Mouse (Mus musculus) cerebellum, postnatal 14 days (tissue): ENCODE measurements at regions not wholly inside any gene's neighbourhood (a gene's known extent, or its start where the extent isn't known, plus 50 kb on each side); places are given as distances from the start of the nearest gene placed in this dataset.
"Not testable (repeated sequence)": the region's sequence is repeated elsewhere in the genome, so short reads cannot be mapped to it uniquely, and the experiment has no call there.

Experiments used
- DNase-seq, 2 experiments: peaks; one replicate each; pipeline ENCODE4 v3.0.0; 2021; ENCODE audit warnings: mixed read lengths in 2 of 2

DNA sequence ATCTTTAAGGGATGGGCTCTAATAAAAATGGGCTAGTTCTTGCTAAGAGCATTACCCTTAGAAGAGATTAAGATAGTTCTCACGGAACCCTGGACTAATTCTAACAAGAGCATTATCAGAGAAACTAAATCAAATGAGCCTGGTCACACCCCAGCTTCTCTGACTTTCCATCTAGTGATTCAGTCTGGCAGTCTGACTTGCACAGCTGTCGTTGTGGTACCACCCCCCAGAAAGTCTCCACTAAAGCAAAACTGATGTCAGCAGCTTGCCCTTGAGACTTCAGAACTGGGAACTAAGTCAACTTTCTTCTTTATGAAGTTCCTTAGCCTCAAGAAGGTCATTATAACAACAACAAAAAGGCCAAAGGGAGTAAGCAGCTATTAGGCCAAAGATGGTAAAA lies 126.5 kb upstream of the Max start:
- DNase-seq: no peak

DNA sequence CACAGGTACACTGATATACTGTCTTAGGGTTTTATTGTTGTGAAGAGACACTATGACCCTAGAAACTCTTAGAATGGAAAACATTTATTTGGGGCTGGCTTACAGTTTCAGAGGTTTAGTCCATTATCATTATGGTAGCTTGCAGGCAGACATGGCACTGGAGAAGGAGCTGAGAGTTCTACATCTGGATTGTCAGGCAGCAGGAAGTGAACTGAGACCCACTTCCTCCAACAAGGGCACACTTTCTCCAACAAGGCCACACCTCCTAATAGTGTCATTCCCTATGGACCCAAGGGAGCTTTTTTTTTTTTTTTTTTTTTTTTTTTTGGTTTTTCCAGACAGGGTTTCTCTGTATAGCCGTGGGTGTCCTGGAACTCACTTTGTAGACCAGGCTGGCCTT lies 124.9 kb upstream of the Max start:
- not testable (repeated sequence) for DNase-seq

DNA sequence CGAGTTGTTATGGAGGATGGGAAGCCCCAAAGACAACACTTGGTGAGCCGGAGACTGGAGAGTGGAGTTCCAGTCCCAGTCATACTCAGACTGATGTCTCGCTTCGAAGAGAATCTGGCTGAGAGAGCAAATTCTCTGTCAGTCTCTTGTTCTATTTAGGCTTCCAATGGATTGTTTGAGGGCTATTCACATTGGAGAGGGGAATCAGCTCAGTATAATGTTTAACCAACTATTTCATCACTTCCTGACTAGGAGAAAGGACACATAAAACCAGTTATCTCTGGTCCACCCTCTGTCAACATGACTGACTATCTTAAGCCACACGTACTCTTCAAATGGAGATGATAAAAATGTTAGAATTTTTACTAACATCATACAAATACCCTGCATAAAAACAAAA lies 123.9 kb upstream of the Max start:
- no peak for DNase-seq

DNA sequence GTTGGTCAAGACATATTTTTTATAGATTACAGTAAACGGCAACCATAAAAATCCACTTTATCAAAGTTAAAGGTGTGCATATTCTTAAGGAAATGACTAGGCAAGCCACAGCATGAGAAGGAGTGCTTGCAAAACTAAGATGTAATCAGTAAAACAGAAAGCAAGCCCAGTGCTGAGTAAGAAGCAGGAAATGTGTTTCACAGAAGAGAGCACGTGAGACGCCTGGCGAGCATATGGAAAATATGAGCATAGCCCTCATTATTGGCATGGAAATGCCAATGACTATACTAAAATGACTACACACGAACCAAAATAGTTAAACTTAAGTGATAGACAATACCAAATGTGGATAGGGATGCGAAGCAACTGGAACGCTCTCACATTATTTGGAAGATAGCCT lies 123.2 kb upstream of the Max start:
- DNase-seq: no peak

DNA sequence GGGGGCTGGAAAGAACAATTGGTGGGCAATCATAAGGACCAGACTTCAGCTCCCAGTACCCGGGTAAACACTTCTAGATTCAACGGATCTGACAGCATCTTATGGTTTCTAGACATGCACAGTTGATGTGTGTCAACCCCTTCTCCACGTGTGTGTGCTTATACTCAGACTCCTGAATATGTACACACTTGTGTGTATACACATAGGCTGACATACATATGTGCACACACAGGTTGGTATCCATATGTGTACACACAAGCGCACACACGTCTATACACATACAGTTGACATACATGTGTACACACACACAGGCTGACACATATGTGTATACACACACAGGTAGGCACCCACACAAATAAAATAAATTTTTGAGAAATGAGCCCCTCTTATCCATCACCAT lies 122.7 kb upstream of the Max start:
- DNase-seq: no peak

DNA sequence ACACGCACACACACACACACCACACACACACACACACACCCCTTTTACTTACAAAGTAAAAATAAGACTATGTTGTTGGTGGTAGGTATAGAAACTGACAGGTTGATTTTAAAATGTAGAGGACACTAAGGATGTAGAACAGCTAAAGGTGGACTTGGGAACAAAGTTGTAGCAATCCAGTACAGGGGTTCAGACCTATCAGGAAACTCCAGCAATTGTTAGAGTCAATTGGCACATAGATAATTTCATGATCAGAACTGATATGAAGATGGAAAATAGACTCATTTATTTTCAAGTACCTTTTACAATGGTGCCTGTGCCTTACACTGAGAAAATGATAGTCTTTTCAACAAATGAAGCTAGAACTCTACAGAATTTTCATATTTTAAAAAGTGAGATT lies 122.3 kb upstream of the Max start:
- DNase-seq: no peak

DNA sequence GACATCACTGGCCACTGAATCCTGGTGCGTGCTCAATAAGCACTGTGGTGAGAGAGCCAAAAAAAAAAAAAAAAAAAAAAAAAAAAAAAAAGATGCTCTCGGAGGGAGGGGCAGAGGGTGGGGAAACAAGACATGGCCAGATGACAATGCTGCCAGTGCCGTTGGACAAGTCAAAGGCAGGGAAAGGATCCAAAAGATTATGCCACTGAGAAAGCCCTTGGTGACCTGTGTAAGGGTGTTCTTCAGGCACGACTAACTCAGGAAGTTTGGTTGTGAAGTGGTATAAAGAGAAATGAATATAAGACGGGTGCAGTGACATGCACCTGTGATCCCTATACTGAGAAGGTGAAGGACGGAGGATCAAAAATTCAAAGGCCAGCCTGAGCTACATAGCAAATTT lies 121.8 kb upstream of the Max start:
- no peak for DNase-seq

DNA sequence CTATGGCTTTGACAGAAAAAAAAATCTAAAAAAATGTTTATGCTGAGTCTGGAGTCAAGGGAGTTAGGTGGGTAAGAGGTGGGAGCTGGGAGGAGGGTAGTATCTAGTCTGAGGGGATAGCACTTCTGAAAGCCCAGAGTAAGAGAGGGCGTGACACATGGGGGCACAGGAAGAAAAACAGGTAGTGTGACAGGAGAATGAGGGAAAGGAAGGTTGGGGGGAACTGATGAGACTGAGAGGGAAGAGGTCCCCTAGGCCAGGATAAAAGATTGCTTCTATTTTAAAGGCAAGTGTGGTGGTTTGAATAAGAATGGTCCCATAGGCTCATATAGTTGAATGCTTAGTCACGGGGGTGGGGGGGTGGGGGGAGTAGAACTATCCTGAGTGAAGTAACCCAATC lies 119.8 kb upstream of the Max start:
- no peak for DNase-seq

DNA sequence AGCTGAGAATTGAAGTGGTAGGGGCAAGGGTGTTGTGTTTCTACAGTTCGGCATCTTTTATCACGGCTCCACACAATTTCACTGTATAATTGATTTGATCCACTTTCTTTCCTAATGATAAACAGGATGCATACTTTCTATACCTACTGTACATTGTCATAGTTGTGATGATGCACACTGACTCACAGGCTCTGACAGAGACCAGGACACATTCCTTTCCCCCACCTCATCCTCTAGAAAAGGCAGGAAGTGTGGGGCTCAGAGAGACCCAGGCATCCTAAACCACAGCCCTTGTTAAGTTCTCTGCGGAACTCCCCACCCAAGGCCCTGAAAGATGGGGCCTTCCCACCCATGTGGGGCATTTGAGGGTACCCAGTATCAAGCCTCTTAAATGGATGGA lies 117.5 kb upstream of the Max start:
- DNase-seq: no peak

DNA sequence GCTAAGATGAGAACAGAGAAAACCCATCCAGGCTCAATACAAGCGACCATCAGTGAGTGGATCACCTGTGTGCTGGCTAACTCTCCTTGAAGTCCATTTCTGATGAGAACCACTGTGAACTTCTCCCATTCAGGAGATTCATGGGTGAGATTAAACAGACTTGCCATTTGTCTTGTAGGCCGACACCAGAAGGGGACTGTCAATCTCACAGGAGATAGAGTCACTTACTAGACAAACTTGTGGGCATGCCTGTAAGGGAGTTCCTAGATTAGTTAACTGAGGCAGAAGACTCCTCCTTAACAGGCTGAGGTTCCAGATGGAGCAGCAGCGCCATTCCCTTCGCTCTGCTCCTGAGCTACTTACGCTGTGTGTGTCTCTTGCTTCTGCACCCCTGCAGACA lies 114.7 kb upstream of the Max start:
- no peak for DNase-seq

DNA sequence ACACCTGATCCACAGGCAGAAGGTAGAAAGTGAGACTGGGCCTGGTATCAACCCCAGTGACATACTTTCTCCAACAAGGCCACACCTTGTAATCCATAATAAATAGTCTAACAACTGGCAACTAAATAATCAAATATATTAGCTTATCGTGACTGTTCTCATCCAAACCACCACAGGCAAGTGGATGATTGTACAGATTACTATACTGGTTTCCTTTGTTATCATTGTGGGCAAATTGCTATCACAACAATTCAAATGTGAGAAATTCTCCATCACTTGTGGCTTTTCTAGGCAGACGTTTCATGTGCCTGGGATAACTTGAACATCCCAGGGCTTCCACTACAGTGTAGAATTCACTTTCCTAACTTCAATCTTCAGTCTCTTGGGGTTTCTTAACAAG lies 112.6 kb upstream of the Max start:
- DNase-seq: no peak

DNA sequence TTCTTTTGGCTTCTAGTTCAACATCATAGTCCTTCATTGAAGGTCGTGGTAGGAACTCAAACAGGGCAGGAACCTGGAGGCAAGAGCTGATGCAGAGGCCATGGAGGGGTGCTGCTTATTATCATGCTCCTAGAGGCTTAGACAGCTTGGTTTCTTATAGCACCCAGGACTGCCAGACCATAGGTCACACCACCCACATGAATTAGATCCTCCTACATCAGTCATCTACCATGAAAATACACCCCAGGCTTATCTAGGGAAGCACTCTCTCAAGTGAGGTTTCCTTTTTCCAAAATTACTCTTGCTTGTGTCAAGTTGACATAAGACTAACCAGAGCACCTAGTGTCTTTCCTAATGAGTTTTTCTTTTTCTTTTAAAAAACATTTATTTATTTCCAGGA lies 109.7 kb upstream of the Max start:
- DNase-seq: no peak

DNA sequence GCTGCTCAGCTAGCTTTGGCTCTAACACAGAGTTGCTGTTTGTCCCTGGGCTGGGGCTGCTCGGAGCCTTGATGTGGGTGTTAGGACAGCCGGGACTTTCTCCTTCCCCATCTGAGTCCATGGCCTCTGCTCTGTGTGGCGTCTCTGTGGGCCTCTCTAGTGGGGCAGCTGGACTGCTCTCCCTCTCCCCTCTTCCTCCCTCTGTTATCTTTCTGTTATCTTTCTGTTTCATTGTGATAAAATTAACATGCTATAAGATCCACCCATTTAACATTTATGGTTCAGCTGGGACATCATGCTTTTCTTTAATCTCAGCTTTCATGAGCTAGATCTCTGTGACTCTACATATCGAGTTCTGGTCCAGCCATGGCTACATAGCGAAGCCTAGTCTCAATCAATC lies 105.9 kb upstream of the Max start:
- DNase-seq: no peak

DNA sequence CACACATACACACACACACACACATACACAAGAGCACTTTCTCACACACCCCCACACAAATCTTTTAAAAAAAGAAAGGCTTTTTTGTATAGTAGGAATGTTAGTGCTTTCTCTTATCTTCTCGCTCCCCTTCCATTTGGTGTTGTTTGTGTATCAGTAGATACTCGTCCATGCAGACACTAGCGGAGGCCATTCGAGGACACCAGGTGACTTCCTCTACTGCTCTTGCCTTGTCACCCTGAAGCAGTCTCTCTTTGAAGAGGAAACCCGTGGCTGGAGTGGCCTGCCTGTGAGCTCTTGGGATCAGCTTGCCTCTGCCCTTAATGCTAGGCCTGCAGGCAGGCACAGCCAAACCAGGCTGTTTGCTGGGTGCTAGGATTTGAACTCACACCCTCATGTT lies 105.1 kb upstream of the Max start:
- DNase-seq: no peak

DNA sequence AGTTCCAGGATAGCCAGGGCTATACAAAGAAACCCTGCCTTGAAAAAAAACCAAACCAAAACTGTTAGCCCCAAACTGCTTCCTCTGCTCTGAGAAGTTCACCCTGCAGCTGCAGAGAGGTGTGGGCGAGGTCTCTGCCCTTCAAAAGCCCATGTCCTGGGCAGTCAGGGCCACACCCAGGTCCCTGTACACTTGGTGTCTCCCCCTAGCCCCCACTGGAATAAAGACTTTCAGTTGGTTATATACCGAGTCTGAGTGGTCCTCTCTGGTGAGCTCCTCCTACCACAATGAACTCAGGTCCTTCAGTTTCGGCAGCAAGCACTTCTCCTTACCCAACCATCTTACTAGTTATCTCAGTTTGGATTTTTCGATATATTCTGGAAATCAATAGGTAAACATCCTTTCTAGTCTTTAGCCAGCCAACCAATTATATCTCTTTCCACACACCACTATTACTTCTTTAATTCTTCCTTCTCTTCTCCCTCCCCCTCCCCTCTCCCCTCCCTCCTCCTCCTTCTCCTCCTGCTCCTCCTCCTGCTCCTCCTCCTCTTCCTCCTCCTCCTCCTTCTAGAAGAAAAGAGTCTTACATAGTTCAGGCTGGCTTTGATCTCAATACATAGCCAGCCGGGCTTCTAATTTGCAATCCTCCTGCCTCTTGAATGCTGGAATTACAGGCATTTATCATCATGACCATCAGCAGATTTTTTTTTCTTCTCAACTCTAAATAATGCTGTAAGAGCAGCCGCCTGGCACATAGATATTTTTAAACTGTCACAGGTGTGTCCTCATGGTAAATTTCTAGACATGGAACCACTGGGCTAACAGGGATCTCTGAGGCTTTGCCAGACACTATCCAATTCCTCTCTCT lies 103.9 kb upstream of the Max start:
- DNase-seq: no peak

DNA sequence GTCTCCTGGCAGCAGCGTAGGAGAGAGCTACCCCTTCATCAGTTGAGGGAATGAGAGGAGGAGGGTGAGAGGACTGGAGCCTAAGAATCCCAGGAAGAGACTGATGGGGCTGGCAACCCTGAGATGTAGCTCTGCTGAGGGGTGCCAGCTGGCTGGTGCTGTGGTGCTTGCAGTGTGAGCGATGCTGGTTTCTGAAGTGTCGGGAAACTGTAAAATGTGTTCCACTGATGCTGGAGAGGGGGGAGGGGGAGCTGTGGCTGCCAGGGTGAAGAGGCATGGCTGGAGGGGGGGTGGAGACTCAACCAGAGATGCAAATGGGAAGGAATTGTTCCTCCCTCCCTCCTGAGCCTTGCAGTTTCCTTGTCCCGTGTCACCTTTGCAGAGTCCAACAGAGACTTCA lies 102.0 kb upstream of the Max start:
- DNase-seq: no peak

DNA sequence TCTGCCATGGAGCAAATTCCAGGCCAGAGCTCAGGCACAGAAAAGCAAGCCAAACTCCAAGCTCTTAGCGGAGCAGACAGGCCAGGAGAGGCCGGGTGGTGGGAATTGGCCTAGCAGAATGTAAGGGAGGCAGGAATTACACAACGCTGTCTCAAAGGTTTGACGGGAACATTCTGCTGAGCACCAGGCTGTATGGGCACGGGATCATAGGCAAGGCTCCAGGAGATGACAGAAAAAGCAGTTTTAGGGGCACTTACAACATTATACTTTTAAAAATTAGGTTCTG lies 99.5 kb upstream of the Max start:
- no peak for DNase-seq

DNA sequence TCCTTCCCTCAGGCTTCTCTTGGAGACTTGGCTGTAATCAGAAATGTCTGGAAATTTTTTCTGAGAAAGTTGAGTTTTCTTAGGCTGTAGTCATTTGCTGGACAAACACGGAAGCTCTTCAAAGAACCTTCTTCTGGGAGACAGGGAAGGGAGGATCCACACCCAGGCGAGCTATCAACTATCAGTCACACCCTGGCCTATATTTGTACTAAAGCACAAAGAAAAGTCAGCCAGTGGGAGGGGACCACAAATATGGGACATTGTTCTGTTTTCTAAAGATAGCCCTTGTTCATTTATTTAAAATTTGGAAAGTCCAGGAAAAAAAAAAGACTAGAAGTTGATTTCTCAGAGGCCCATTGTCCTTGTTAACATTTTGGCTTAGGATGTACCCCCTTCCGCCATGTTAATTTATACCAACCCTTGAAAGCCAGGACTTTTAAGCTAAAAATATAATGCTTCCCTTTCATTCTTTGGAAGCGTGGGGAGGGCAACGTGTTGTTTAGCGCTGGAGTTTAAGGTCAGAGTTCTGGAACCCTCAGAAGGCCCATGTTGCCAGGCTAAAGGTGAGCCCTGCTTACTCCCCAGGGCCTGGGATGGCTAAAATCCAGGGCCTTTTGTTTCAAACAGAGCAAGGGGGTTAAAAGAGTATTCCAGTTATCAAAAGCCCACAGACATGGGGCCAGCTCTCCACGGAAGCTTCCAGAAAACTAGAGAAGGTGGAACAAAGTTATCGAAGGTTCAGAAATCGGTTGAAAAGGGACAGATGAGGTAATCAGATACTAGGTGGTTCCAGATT lies 99.0 kb upstream of the Max start:
- no peak for DNase-seq

DNA sequence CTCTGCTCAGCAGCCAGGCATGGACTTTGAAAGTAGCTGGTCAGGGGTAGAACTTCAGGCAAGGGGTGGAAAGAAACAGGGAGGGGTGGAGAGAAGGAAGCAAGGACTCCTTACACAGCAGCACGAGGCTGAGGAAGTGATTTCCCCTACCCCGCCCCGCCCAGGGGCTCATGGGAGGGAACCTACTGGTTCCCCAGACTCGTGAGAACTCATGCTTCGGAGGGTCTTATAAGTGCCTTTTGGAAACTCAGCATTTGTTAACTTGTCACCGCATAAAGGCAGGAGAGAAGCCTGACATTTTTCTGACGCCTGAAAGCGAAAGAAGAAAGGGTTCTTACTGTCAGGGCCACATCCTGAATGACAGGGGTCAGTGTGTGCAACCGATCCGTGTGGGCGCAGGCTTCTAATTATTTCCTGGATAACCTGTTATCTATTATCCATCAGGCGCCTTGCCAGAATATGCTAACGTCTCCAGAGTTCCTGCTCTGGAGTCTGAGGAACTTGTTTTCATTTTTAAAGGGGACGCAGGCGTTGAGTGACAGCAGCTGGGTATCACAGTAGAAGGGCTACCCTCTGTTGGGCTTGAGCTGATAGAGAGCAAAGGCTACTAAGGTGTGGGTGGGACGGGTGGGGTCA lies 98.2 kb upstream of the Max start:
- no peak for DNase-seq

DNA sequence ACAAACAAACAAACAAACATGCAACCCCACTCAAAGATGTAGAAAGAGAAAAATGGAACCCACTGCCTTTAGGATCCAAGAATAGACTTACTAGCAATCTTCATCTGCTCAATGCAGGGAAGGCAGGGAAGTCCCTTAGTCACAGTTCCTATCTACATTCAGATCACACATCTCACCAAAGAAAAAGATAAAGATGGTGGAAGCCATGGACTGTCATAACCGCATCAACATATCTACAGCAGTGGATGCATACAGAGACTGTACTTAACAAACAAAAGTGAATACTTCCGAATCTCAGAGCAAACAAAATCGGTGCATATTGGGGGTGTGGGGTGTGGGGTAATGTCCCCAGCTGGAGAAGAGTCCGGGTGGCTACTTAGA lies 97.7 kb upstream of the Max start:
- DNase-seq: no peak

DNA sequence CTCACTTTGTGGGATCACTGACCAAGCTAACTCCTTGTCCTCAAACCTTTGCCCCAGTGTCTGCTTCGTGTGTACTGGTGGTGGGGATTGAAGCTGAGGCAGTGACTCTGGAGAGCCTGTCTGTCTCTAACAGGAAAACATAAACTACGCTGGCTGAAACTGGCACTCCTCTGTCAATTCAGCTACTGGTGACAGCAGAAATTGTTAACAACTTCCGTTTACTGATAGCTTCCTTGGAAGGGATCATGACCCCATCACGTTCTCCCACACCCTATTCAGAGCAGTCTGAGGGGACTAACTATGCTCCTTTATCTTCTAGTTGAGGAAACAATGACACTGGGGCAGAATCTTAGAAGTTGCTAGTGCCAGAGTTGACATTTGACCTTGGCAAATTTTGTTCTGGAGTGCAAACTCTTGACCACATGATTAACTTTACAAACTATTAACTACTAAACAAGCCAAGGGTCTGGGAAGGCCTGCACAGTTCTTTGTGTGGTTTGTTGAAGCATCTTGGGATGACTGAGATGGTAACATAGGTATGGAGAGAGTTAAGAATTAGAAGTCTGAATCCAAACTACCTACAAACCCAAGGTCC lies 96.7 kb upstream of the Max start:
- no peak for DNase-seq

DNA sequence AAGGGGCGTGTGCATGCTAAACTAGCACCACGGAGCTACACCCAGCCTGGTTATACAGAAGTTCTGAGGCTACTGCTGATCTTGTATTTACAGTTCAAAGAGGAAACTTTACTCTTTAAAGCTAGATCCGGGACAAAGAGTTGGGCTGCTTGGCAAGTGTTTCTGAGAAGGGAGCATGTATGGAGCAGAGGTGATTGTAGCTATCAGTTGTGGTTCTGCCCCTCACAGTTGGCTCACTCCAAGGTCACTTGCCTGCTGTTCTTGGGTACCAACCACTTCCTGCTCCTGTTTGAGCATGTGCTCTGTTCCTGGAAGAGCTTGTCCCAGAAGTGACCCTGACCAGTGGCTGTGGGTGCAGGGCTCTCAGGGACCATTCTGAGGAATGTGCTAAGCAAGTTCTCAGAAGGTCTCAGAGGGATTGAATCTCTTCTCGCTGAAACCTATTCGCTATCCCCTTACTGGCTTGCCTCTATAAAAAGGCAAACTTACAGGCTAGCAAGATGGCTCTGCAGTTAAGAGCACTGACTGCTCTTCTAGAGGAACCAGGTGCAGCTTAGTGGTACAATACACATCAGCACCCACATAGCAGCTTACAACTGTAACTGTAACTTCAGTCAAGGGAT lies 94.9 kb upstream of the Max start:
- DNase-seq: no peak

DNA sequence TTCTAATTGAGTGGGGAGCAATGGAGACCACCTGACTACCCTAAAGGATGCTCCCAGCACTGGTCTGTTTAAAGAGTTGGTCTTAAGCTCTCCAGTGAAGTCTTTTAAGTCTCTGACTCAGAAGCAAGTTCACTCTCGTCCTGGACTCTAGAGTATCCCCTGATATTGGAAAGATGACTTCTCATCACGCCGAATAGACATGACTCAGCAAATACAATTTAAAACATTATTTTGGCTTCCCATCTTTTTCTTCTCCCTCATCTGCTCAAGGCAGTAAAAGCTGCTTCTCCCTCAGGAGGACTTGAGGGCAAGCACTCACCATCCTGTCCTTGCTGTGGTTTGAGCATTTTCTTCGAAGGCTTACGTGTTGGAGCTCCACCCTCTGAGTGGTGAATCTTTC lies 92.7 kb upstream of the Max start:
- DNase-seq: no peak
